Mouse (Mus musculus): ENCODE measurements around the gene Efcab12.

GRCm38 (mm10) chr6:115774501-115774921 lies 63.7 kb downstream of the Efcab12 start, which contains the start of gene Cand2:
- TF ChIP-seq CTCF (IDR thresholded peaks at IDR 0.05; ENCODE audit: extremely low read depth, insufficient read length, insufficient replicate concordance, low read depth, low read length) (no peak), POLR2A (IDR thresholded peaks at IDR 0.05; ENCODE audit: low read depth, low read length) (no peak)

Data from small intestine, adult 2 months (tissue).